Comparison of ENCODE assay signal across 7 mouse cellular contexts in the genomic region with DNA sequence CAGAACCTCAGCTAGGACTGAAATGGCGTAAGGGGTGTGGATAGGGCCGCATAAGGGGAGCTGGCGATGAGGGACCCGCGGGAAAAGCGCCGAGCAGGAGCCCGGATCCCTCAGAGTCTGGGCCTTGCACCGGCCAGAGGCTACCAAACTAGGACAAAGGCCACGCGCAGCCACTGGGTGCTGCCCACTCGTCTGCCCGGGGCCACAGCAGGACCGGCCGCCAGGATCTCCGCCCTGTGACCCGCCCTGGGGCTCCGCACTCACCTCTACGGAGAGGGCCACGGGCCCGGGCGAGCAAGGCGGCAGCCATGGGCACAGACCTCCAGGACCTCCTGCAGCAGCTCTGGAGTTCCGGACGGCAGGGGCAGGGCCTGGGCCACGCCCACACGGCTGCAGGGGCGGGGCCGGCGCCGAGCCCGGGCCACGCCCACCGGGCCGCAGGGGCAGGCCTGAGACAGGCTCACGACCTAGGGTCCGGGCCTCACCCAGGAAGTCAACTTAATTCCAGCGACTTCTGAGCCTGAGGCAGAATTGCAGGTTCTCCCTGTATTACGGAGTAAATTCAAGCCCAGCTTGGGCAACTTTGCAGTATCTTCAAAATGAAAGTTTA. TPM values are rescaled to one million over a fixed set of nuclear protein-coding genes. Genes with fewer than 3 reads are reported as not detected.
A peak's percentile ranks its signal among the peaks of the same experiment; 100 is the strongest.
DNase-seq lines count a peak whose midpoint lies in the region; ATAC-seq and TF ChIP-seq lines count a peak whose summit lies in the region.

TSS of gene Acads (minus strand) at position 386 of the 610 bp plus-strand sequence.

- ATAC-seq in midbrain, embryonic 11.5 days (ENCODE audit: low FRiP score): peak; percentile 95

- H3K27me3 ChIP-seq in limb, embryonic 10.5 days (ENCODE audit: low read depth, poor library complexity, severe bottlenecking): no peaks in the 10 kb centered on the region
- H3K27me3 ChIP-seq in midbrain, embryonic 11.5 days (ENCODE audit: control insufficient read depth, insufficient read depth, low read length): no peaks in the 10 kb centered on the region
- no peaks in the 10 kb centered on the region for H3K27me3 ChIP-seq in small intestine, adult 2 months (ENCODE audit: control insufficient read depth, insufficient read depth, low read length)

- H3K9ac ChIP-seq in midbrain, embryonic 11.5 days (ENCODE audit: low read length): peak within 1 kb of the TSS; percentile 76

- H3K4me3 ChIP-seq in limb, embryonic 10.5 days: peak within 1 kb of the TSS; percentile 87
- H3K4me3 ChIP-seq in midbrain, embryonic 11.5 days (ENCODE audit: low read depth, low read length): peak within 1 kb of the TSS; percentile 69
- H3K4me3 ChIP-seq in small intestine, adult 2 months (ENCODE audit: low read depth, low read length): peak within 1 kb of the TSS; percentile 95

- no peak for TF ChIP-seq CTCF in small intestine, adult 2 months (IDR thresholded peaks at IDR 0.05; ENCODE audit: extremely low read depth, insufficient read length, insufficient replicate concordance, low read depth, low read length)

- TF ChIP-seq POLR2A in small intestine, adult 2 months (IDR thresholded peaks at IDR 0.05; ENCODE audit: low read depth, low read length): peak; percentile 44

- H3K36me3 ChIP-seq in limb, embryonic 10.5 days: peaks cover 65% of the 10 kb centered on the region
- H3K36me3 ChIP-seq in midbrain, embryonic 11.5 days (ENCODE audit: control insufficient read depth, insufficient read depth, low read length): peaks cover 3% of the 10 kb centered on the region
- peaks cover 9% of the 10 kb centered on the region for H3K36me3 ChIP-seq in small intestine, adult 2 months (ENCODE audit: control insufficient read depth, insufficient read depth, low read length)

- H3K27ac ChIP-seq in limb, embryonic 10.5 days: peak within 1 kb of the TSS; percentile 92
- no peak within 1 kb of the TSS; the same call in 1 of the 2 replicates for H3K27ac ChIP-seq in midbrain, embryonic 11.5 days (ENCODE audit: low read depth, low read length)
- peak within 1 kb of the TSS; percentile 24; the same call in 1 of the 2 replicates for H3K27ac ChIP-seq in small intestine, adult 2 months (ENCODE audit: insufficient read depth, low read depth, low read length)

- peak within 1 kb of the TSS; percentile 71 for H3K4me2 ChIP-seq in midbrain, embryonic 11.5 days

- DNase-seq in adrenal gland, adult (ENCODE audit: inconsistent age in 2 of 2, low spot score in 1 of 2): peak; percentile 94 to 97
- peak; percentile 82 for DNase-seq in embryo, embryonic 10 days (ENCODE audit: low spot score)
- peak; percentile 80 for DNase-seq in gastrocnemius, postnatal 14 days
- peak; percentile 90 for DNase-seq in induced T-regulatory cell, adult 2 months (ENCODE audit: low read depth)
- peak; percentile 90 for DNase-seq in limb, embryonic 10.5 days (ENCODE audit: low spot score)
- peak; percentile 99 for DNase-seq in midbrain, embryonic 11.5 days (ENCODE audit: low spot score, missing footprints)

- whole genome bisulfite sequencing in limb, embryonic 10.5 days: under 1% methylated on average over 39 of the region's 39 CpGs
- under 1% methylated on average over 39 of the region's 39 CpGs for WGBS in midbrain, embryonic 11.5 days
- 1% methylated on average over 39 of the region's 39 CpGs for WGBS in small intestine, adult 2 months

- no peaks in the 10 kb centered on the region for H3K9me3 ChIP-seq in limb, embryonic 10.5 days (replicated peaks)
- no peaks in the 10 kb centered on the region for H3K9me3 ChIP-seq in midbrain, embryonic 11.5 days (ENCODE audit: control insufficient read depth, low read length)

- peaks cover 14% of the 10 kb centered on the region for H3K4me1 ChIP-seq in limb, embryonic 10.5 days
- peaks cover 2% of the 10 kb centered on the region; the same call in 1 of the 2 replicates for H3K4me1 ChIP-seq in midbrain, embryonic 11.5 days (ENCODE audit: control insufficient read depth, insufficient read depth, low read length)
- peaks cover 2% of the 10 kb centered on the region; the same call in 1 of the 2 replicates for H3K4me1 ChIP-seq in small intestine, adult 2 months (ENCODE audit: control insufficient read depth, insufficient read depth, insufficient read length, low read length)

- intact Hi-C loops in gastrocnemius, postnatal 14 days (cut with DNase I; ENCODE audit: low total_unique reads): no loop called here

RNA-seq across cellular contexts. Expression of gene Acads, which starts in this region (rescaled TPM):
- 10 to 100 TPM; 58.1 to 67.2 TPM for total RNA-seq in gastrocnemius, postnatal 14 days (2021)
- 91.6 and 91.9 TPM in 2 replicates for polyA plus RNA-seq in limb, embryonic 10.5 days (2016; fragmentation: Nextera tagmentation; extraction: Ambion mirVana)
- 21.6 and 23.5 TPM in 2 replicates for polyA plus RNA-seq in midbrain, embryonic 11.5 days (2014; fragmentation: Nextera tagmentation; extraction: Ambion mirVana)
- 63.3 and 95.9 TPM in 2 replicates for polyA plus RNA-seq in small intestine, adult 2 months (2012; rRNA removed)
